Mouse (Mus musculus) heart, postnatal 36 days (tissue): ENCODE results near the gene Nktr. TPM values are rescaled to one million over a fixed set of nuclear protein-coding genes. Genes with fewer than 3 reads are reported as not detected.

ENCODE experiments used
- DNase-seq, 2 experiments: peaks; one replicate each; pipeline ENCODE4 v3.0.0; 2021 to 2022
- intact Hi-C: fragments of 180-260 bp; cut with DNase I; formaldehyde crosslinking; loops from one replicate; pipeline ENCODE4 v1.15.1; 2025
- total RNA-seq, 2 experiments: library from RNA; stranded (reverse); gene quantifications; 2 replicates each; pipeline ENCODE4 v1.2.3; 2021

Nktr gene
- 10 to 100 TPM; 33.0 to 33.7 TPM for total RNA-seq

DNA sequence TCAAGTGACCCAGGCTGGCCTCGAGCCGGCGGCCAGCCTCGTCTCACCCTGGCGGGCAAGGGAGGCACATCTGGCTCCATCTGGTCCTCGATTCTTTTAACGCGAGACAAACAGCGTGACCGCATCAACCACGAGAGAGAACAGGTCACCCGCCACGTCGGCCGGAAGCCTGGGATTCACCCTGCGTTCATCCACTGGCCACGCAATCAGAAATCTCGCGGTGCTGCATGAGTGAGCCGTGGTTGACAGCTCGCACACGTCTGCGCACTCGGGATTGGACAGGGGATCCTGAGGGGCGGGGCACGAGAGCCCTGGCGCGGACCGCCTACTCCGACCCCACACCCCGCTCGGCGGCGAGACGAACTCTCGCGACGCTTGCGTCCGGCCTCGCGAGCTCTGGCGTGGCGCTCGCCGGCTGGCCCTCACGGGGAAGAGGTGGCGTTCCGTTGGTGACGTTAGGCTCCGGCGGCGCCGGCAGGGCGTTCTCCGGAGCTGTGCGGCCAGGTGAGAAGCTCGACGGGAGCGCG, at the start of gene Nktr:
Gene Nktr (plus strand): TSS at position 378 of the 527 bp plus-strand sequence.
- DNase-seq, result peak; percentile 96 to 98

GRCm38 (mm10) chr9:121669348-121669791, 49.6 kb upstream of the Nktr start:
- intact Hi-C loops, result loop anchor here (1.0 to 2.0 kb wide), 2 partner anchors 10 to 27 kb away; partner anchors contain the start of genes Lyzl4 and Vipr1
- peak; percentile 69 to 70 for DNase-seq

More for the DNA sequence above, at the start of gene Nktr:
- intact Hi-C loops, result no loop called here

GRCm38 (mm10) chr9:121671300-121671699, 47.7 kb upstream of the Nktr start:
- intact Hi-C loops, result no loop called here
- DNase-seq, result peak; percentile 50 to 58

- peak; percentile 35 to 55 for DNase-seq
- intact Hi-C loops, result no loop called here
Measured at GRCm38 (mm10) chr9:121672311-121672710, 46.7 kb upstream of the Nktr start.

DNA sequence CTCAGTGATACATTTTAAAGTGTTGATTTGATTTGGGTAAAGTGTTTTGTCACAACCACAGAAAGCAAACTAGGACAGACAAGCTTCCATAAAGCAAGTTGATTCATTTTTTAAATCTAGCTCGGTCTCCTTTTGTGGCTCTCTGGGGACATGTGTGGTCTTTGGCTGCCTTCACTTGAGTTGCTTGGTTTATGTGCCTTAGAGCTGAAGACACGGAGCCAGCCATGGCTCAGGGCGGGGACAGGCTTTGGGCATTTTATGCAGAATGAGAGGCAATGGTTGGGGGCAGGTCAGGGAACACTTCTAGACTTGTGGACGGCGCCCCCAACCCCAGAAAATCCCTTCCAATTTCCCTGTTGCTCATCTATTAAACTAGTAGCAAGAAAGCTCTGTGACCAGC, 45.3 kb upstream of the Nktr start:
- DNase-seq, result no peak
- intact Hi-C loops, result no loop called here

DNA sequence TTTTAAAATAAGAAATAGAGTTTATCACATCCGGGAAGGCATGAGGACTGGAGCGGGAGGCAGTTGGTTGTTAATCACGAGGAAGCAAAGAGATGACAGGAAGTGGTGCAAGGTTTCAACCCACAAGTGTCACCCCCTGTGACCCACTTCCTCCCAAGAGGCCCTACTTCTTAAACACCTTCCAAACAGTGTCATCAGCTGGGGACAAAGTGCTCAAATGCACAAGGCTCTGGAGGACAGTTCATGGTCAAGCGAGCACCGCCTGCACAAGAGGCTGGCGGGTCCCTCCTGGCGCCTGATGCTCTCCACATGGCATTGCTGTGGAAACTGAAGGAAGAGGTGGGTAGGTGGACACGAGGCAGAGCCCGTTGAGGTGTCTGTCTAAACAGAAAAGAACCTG, 44.0 kb upstream of the Nktr start:
- intact Hi-C loops, result loop anchor here (5.0 kb wide), 1 partner anchor 428 kb away; no protein-coding TSS in a partner anchor
- no peak for DNase-seq

- intact Hi-C loops, result loop anchor here (5.0 kb wide), 1 partner anchor 428 kb away; no protein-coding TSS in a partner anchor
- no peak for DNase-seq
Measured at GRCm38 (mm10) chr9:121675556-121675955, 43.4 kb upstream of the Nktr start.

GRCm38 (mm10) chr9:121677069-121677468, 41.9 kb upstream of the Nktr start:
- DNase-seq, result no peak
- intact Hi-C loops, result loop anchor here (5.0 kb wide), 1 partner anchor 430 kb away; no protein-coding TSS in a partner anchor

DNA sequence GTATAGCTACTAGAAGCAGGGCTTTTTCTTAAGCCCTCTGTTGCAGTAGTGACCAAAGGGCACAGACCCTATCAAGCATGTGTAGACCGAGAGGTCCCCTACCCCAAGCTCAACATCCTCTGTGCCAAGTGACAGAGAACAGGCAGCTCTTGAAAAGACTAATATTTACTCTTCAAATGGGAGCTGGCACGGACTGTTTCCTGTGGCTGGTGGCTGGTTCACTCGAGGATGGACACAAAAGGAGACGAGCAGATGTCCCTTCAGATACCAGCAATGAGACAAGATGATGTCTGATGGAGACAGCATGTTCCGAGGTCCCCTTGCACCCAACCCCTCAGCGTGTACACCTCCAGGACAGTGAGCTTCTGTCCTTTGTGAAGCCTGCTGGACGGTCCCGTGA, 41.5 kb upstream of the Nktr start:
- intact Hi-C loops, result loop anchor here (5.0 kb wide), 1 partner anchor 430 kb away; no protein-coding TSS in a partner anchor

GRCm38 (mm10) chr9:121679549-121679948, 39.4 kb upstream of the Nktr start:
- DNase-seq, result peak; percentile 54 to 59
- intact Hi-C loops, result loop anchor here (1.0 to 5.0 kb wide), 4 partner anchors 10 to 432 kb away; partner anchors contain the start of genes Lyzl4 and Vipr1

More for the DNA sequence above, 41.5 kb upstream of the Nktr start:
- DNase-seq, result no peak

- DNase-seq, result no peak
- intact Hi-C loops, result no loop called here
Measured at GRCm38 (mm10) chr9:121681191-121681590, 37.8 kb upstream of the Nktr start.

DNA sequence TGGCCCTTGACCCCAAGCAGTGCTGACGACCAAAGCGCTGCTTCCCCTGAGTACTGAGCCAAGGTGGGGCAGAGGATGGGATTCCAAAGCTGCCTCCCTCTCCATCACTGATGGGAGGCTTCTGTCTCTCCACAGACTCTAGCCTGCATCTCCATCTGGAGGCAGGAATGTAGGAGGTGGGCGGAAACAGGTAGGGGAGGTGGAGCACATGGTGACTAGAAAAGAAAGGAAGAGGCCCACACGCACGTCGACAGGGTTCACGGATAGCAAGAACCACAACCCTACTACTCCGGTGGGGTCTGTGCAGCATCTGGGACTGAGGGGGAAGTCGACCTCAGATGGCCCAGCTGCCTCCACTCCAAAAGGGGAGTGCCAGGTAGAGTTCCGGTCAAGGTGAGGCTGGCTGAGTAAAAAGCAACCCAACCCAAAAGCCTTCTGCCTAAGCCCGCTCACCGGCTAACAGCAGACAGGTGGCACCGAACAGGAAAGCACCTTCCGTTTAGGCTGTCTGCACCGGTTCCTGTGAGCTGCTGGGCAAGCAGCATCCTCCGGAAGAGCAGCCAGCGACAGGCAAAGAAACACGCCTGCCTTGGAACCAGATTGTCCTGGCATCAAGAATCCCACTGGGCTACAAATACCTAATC, 36.8 kb upstream of the Nktr start:
- no peak for DNase-seq
- intact Hi-C loops, result no loop called here

DNA sequence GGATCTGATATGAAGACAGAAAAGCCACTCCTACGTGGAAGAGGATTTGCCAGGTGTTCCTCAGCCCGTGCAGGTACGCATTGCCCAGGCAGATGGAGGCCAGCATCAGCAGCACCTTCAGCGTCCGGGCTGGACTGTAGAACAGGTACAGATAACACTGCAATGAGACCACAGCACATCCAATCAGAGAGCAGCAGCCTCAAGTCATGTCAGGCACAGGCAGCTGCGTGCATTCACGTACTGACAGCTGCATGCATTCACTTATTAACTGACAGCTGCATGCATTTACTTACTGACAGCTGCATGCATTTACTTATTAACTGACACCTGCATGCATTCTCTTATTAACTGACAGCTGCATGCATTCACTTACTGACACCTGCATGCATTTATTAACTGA, 34.3 kb upstream of the Nktr start:
- intact Hi-C loops, result no loop called here
- DNase-seq, result no peak

- DNase-seq, result no peak
- intact Hi-C loops, result no loop called here
Measured at GRCm38 (mm10) chr9:121690200-121690651, 28.7 kb upstream of the Nktr start.

DNA sequence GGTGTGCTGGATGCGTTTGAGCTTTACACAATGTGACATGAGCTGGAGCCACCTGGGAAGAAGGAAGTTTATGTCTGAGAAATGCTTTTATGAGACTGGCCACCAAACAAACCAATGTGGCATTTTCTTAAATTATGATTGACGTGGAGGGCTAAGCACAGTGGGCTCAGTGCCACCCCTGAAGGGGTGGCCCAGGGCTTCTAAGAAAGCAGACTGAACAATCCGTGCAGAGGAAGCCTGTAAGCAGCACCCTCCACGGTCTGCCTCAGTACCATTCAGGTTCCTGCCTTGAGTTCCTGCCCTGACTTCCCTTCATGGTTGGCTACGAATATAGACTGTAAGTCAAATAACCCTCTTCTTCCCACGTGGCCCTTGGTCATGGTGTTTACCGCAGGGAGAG, 28.2 kb upstream of the Nktr start:
- intact Hi-C loops, result no loop called here
- no peak for DNase-seq

DNA sequence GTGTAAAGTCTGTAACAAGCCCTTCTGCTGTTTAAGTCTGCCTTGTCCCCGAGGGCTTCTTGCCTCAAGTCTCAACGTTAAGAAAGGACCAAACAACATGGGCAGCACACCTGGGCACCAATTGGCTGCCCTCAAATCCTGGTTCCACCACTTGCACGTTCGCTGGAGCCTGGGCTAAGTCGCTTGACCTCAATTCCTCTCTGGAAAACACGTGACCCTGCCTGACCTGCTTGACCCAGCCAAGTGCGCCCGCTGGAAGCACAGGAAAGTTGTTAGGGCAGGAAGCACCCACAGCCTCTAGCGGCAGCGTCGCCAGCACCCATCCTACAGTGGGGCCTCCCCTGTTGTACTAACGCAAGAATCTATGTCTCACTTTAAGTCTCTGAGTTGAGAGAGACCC, 24.2 kb upstream of the Nktr start:
- DNase-seq, result no peak
- intact Hi-C loops, result no loop called here

DNA sequence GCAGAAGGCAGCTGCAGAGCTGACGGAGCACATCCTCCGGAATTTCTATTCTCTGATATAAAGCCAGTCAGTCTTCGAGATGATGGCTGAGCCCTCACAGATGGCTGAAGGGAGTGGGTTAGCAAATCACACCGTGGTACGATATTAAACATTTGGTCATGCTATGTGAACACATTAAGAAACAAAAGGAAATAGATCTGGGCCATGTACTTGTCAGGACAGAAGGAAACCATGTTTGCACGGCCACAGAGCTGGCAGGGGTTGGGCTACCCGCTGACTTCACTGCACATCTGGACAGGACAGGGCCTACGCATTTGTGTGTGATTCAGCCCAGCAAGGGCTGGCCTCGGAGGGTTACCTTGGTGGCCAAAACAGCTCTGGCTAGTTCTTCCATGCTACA, 22.3 kb upstream of the Nktr start:
- no peak for DNase-seq
- intact Hi-C loops, result loop anchor here (2.0 kb wide), 1 partner anchor 134 kb away; no protein-coding TSS in a partner anchor

DNA sequence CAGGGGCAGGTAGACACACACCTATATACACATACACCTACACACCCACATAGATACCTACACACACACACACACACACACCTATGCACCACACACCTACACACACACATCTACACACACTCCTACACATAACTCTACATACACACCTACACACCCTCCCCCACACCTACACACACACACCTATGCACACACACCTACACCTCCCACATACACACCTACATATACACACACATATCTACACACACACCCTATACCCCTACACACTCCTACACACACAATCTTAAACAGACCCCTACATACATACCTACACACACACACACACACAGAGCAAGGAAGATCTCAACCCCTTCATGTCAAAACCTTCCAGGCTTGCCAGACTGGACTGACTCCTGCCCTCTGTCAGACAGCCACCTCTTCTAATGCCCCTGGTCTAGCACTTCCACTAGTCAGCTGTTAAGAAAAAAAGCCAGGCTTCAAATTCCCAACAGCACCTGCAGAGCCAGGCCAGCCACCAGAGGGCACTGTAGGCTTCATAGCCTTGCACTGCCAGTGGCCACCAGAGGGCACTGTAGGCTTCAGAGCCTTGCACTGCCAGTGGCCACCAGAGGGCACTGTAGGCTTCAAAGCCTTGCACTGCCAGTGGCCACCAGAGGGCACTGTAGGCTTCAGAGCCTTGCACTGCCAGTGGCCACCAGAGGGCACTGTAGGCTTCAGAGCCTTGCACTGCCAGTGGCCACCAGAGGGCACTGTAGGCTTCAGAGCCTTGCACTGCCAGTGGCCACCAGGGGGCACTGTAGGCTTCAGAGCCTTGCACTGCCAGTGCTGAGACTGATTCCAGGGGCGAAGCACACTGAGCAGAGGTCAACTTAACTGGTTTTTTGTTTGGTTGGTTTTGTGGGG, 21.6 kb upstream of the Nktr start:
- intact Hi-C loops, result loop anchor here (2.0 kb wide), 1 partner anchor 133 kb away; no protein-coding TSS in a partner anchor
- peak; percentile 67 to 71 for DNase-seq

- intact Hi-C loops, result no loop called here
- DNase-seq, result no peak
Measured at GRCm38 (mm10) chr9:121704261-121704645, 14.7 kb upstream of the Nktr start.

DNA sequence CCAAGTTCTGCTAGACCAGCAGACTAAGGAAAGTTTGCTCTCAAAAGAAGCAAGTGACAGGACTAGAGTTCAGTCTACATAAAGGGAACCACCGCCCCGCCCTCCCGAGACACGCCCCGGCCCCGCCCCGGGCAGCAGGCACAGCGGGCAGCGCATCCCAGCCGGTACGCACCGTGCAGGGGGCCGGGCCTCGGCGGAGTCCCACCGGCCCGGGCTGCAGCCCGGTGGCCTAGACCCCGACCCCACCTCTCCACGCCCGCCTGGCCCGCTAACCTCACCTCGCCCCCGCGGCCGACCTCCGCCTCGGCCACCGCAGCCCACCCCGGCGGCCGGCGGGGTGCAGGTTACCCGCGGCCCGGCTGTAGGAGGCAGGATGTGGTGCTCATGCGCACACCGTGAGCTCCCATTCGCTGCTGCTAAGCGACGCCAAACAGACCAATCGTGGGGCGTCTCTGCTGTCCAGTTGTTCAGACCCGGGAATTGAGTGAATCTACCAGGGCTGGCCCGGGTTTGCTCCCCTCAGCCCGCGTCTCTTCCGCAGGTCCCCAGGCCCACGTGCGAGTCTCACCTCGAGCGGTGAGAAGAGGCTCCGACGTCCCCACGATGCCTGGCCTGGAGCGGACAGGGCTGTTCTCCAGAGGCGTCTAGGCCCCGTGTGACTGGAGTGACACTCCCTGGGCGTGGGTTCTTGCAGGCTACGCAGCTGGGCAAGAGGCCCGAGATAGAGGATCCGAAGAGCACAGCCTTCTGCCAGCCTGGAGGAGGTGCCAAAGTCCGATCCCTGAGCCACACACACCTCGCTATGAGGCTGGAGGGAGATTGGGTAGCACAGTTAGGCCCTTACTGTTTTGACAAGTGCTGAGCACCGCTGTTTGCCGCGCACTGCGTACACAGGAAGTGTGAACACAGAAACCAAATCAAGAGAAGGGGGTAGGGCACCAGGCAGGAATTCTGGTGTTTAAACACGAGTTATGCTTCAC, 14.0 kb upstream of the Nktr start, which contains the start of gene Sec22c:
Gene Sec22c (minus strand): TSS at position 845 of the 980 bp plus-strand sequence.
- DNase-seq, result peak; percentile 86 to 94
- intact Hi-C loops, result no loop called here
